Mouse (Mus musculus) G1E (cell line): Measurements from ENCODE around the gene H2afy. TPM values are rescaled to one million over a fixed set of nuclear protein-coding genes. Genes with fewer than 3 reads are reported as not detected.
"Not testable (repeated sequence)": the region's sequence is repeated elsewhere in the genome, so short reads cannot be mapped to it uniquely, and the experiment has no call there.

ENCODE experiments used
- ATAC-seq: 2 replicates; pipeline ENCODE4 v1.8.0; 2016; ENCODE audit warnings: mild to moderate bottlenecking; ENCODE audit not compliant: insufficient number of reproducible peaks, poor library complexity, low FRiP score, severe bottlenecking; ENCODE audit errors: extremely low read depth
- DNase-seq: peaks from one replicate; pipeline ENCODE4 v3.0.0; 2012; ENCODE audit warnings: low spot score
- H3K27me3 ChIP-seq: 2 replicates; pipeline ENCODE4 v1.6.1; 2012; ENCODE audit warnings: mild to moderate bottlenecking, low read length, inconsistent platforms; ENCODE audit not compliant: insufficient read depth
- H3K36me3 ChIP-seq: replicated peaks from 2 replicates; pipeline ENCODE3; 2012; ENCODE audit warnings: mild to moderate bottlenecking, inconsistent platforms
- H3K4me1 ChIP-seq: 2 replicates; pipeline ENCODE4 v1.6.1; 2012; ENCODE audit warnings: low read depth, low read length, inconsistent platforms, mixed read lengths; ENCODE audit not compliant: insufficient read depth
- H3K4me3 ChIP-seq: 2 replicates; pipeline ENCODE4 v1.5.1; 2012; ENCODE audit warnings: low read depth, mild to moderate bottlenecking, inconsistent platforms, low read length, moderate library complexity, mixed read lengths
- H3K9me3 ChIP-seq: replicated peaks from 2 replicates; pipeline ENCODE4 v1.6.1; 2012; ENCODE audit warnings: inconsistent platforms
- CTCF ChIP-seq: IDR thresholded peaks from 2 replicates; pipeline ENCODE4 v1.5.1; 2012; ENCODE audit warnings: low read depth, low read length, inconsistent platforms, mixed read lengths
- GATA1 ChIP-seq: IDR thresholded peaks from 2 replicates; pipeline ENCODE4 v1.6.1; 2012; ENCODE audit warnings: borderline replicate concordance, low read length, inconsistent platforms, mixed read lengths
- GATA2 ChIP-seq: IDR thresholded peaks from 2 replicates; pipeline ENCODE4 v1.6.1; 2012; ENCODE audit warnings: low read depth, low read length, inconsistent platforms, borderline replicate concordance
- POLR2AphosphoS5 ChIP-seq: IDR thresholded peaks from 2 replicates; pipeline ENCODE4 v1.6.1; 2012; ENCODE audit warnings: low read depth, low read length, inconsistent platforms; ENCODE audit not compliant: insufficient replicate concordance
- TAL1 ChIP-seq: conservative IDR thresholded peaks from 2 replicates; pipeline ENCODE4 v1.6.1; 2012; ENCODE audit warnings: low read depth, low read length, inconsistent platforms, mixed read lengths
- polyA plus RNA-seq: library from polyadenylated mRNA; stranded (reverse); fragments of >175 nt; gene quantifications from 2 replicates; pipeline ENCODE4 v1.2.3, GENCODE M21; 2012
- total RNA-seq, 2 experiments: library from RNA; stranded (forward) in 1 of 2; stranded (reverse) in 1 of 2; fragments of 200-1000 nt in 1 of 2; fragments of >200 nt in 1 of 2; fragmentation: Nextera tagmentation in 1 of 2; gene quantifications; 2 replicates each; pipeline ENCODE4 v1.2.3; 2014 to 2017

Gene H2afy
- total and polyA plus RNA-seq, 3 experiments = 189 to 503 (median 198) TPM

- no peak overlapping the region for H3K4me3 ChIP-seq
- H3K4me1 ChIP-seq = no peaks in the 10 kb centered on the region
- ATAC-seq = no peak
- no peaks in the 10 kb centered on the region for H3K9me3 ChIP-seq
- DNase-seq = no peak
- TF ChIP-seq GATA1 (no peak), POLR2AphosphoS5 (no peak)
- H3K36me3 ChIP-seq = no peaks in the 10 kb centered on the region
- no peaks in the 10 kb centered on the region for H3K27me3 ChIP-seq
These were observed 107.2 kb downstream of the H2afy start for GRCm38 (mm10) chr13:56029006-56029405.

- not testable (repeated sequence) for H3K4me3 ChIP-seq, H3K4me1 ChIP-seq, H3K27me3 ChIP-seq, H3K9me3 ChIP-seq, ATAC-seq, H3K36me3 ChIP-seq, DNase-seq
These were observed 108.2 kb downstream of the H2afy start for GRCm38 (mm10) chr13:56027996-56028395.

- no peak for ATAC-seq
These were observed 109.5 kb downstream of the H2afy start for GRCm38 (mm10) chr13:56026623-56027022.

GRCm38 (mm10) chr13:56026026-56026425 is 110.1 kb downstream of the H2afy start:
- TF ChIP-seq POLR2AphosphoS5 (no peak), TAL1 (no peak), GATA2 (no peak), CTCF (no peak), GATA1 (no peak)
- H3K9me3 ChIP-seq = no peaks in the 10 kb centered on the region
- H3K4me3 ChIP-seq = no peak overlapping the region
- ATAC-seq = no peak
- no peak for DNase-seq
- H3K36me3 ChIP-seq = no peaks in the 10 kb centered on the region
- H3K27me3 ChIP-seq = peaks cover 5% of the 10 kb centered on the region; the same call in 1 of the 2 replicates
- no peaks in the 10 kb centered on the region for H3K4me1 ChIP-seq

More at GRCm38 (mm10) chr13:56026623-56027022, 109.5 kb downstream of the H2afy start:
- no peaks in the 10 kb centered on the region for H3K4me1 ChIP-seq
- no peak overlapping the region for H3K4me3 ChIP-seq
- H3K9me3 ChIP-seq = no peaks in the 10 kb centered on the region
- no peak for DNase-seq
- H3K36me3 ChIP-seq = no peaks in the 10 kb centered on the region
- TF ChIP-seq GATA2 (no peak), TAL1 (no peak), POLR2AphosphoS5 (no peak), GATA1 (no peak), CTCF (no peak)
- H3K27me3 ChIP-seq = 0 out of 2 replicates have a peak, but pooled peaks cover 2% of the 10 kb centered on the region

- H3K9me3 ChIP-seq = no peaks in the 10 kb centered on the region
- DNase-seq (no peak), ATAC-seq (no peak)
- no peak overlapping the region for H3K4me3 ChIP-seq
- peaks cover 5% of the 10 kb centered on the region; the same call in 1 of the 2 replicates for H3K27me3 ChIP-seq
- no peaks in the 10 kb centered on the region for H3K4me1 ChIP-seq
- no peaks in the 10 kb centered on the region for H3K36me3 ChIP-seq
- no peak for TF ChIP-seq GATA2
- no peak for TF ChIP-seq TAL1
- no peak for TF ChIP-seq POLR2AphosphoS5
- no peak for TF ChIP-seq CTCF
- no peak for TF ChIP-seq GATA1
These were observed 111.1 kb downstream of the H2afy start for GRCm38 (mm10) chr13:56025027-56025410.

- no peak for DNase-seq
- Histone ChIP-seq H3K4me3 (no peak overlapping the region), H3K36me3 (no peaks in the 10 kb centered on the region), H3K9me3 (no peaks in the 10 kb centered on the region), H3K27me3 (peaks cover 5% of the 10 kb centered on the region; the same call in 1 of the 2 replicates), H3K4me1 (no peaks in the 10 kb centered on the region)
- no peak for TF ChIP-seq GATA1
- no peak for TF ChIP-seq CTCF
- no peak for TF ChIP-seq TAL1
- no peak for TF ChIP-seq POLR2AphosphoS5
- TF ChIP-seq GATA2 = no peak
- no peak for ATAC-seq
These were observed 111.6 kb downstream of the H2afy start for GRCm38 (mm10) chr13:56024410-56025026.

Other genes starting within 250 kb of the H2afy start
- gene Tifab, start 42.5 kb upstream of the H2afy start, total RNA-seq (2014; fragmentation: Nextera tagmentation) = not detected in 2 replicates
- gene Tifab, start 42.5 kb upstream of the H2afy start, total RNA-seq (2017) = 0.06 and 0.16 TPM in 2 replicates
- gene Tifab, start 42.5 kb upstream of the H2afy start, polyA plus RNA-seq = not detected in 2 replicates
- gene Neurog1, start 115.8 kb upstream of the H2afy start, total RNA-seq (2014; fragmentation: Nextera tagmentation) = not detected in 2 replicates
- 0.11 TPM in 1 of 2 replicates, not detected in the other for gene Neurog1, start 115.8 kb upstream of the H2afy start, total RNA-seq (2017)
- not detected in 2 replicates for gene Neurog1, start 115.8 kb upstream of the H2afy start, polyA plus RNA-seq
- not detected in 2 replicates for gene Cxcl14, start 160.2 kb upstream of the H2afy start, total RNA-seq (2014; fragmentation: Nextera tagmentation)
- gene Cxcl14, start 160.2 kb upstream of the H2afy start, total RNA-seq (2017) = 0.06 TPM in 1 of 2 replicates, not detected in the other
- not detected in 2 replicates for gene Cxcl14, start 160.2 kb upstream of the H2afy start, polyA plus RNA-seq